Mouse (Mus musculus): Measurements from ENCODE around the gene Ubn1. TPM values are rescaled to one million over a fixed set of nuclear protein-coding genes. Genes with fewer than 3 reads are reported as not detected.

Ubn1 gene
- polyA plus RNA-seq, 1 experiment from 2014 or later = 18.5 TPM

DNA sequence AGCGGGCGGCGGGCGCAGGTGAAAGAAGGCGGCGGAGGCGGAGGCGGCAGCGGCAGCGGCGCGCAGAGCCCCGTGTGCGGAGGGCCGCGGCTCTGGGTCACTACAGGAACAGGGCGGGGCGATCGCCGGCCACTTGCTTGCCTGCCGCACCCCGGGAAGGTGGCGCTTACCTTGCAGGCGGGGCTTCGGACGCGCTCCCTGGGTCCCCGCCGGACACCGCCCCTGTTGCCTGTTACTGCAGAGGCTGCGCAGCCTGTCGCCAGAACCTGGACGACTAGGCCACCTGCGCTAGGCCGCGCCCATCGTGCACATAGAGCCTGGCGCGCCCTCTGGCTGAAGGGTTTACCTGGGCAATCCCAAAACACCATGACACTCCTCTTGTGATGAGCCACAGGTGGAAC is 82.5 kb downstream of the Ubn1 start, which contains the start of gene Ppl:
Ppl (minus strand) TSS at position 21 of the 401 bp plus-strand sequence.
- Histone ChIP-seq H3K36me3 (replicated peaks) (no peaks in the 10 kb centered on the region), H3K27ac (replicated peaks) (no peak within 1 kb of the TSS), H3K27me3 (replicated peaks; ENCODE audit: low read depth, poor library complexity, severe bottlenecking) (peaks cover 75% of the 10 kb centered on the region), H3K4me1 (peaks cover 27% of the 10 kb centered on the region), H3K4me3 (peak within 1 kb of the TSS; percentile 55), H3K9me3 (no peaks in the 10 kb centered on the region)
- peak; percentile 61 for DNase-seq (ENCODE audit: low spot score)
- WGBS = 1% methylated on average over 39 of the region's 39 CpGs

- Histone ChIP-seq H3K4me1 (peaks cover 24% of the 10 kb centered on the region), H3K9me3 (no peaks in the 10 kb centered on the region), H3K27ac (replicated peaks) (no peak overlapping the region), H3K4me3 (no peak overlapping the region), H3K27me3 (replicated peaks; ENCODE audit: low read depth, poor library complexity, severe bottlenecking) (peaks cover 59% of the 10 kb centered on the region), H3K36me3 (replicated peaks) (no peaks in the 10 kb centered on the region)
- no peak for DNase-seq (ENCODE audit: low spot score)
- 79% methylated on average over 14 of the region's 14 CpGs for WGBS
Measured at GRCm38 (mm10) chr16:5134623-5135330, 84.9 kb downstream of the Ubn1 start.

DNA sequence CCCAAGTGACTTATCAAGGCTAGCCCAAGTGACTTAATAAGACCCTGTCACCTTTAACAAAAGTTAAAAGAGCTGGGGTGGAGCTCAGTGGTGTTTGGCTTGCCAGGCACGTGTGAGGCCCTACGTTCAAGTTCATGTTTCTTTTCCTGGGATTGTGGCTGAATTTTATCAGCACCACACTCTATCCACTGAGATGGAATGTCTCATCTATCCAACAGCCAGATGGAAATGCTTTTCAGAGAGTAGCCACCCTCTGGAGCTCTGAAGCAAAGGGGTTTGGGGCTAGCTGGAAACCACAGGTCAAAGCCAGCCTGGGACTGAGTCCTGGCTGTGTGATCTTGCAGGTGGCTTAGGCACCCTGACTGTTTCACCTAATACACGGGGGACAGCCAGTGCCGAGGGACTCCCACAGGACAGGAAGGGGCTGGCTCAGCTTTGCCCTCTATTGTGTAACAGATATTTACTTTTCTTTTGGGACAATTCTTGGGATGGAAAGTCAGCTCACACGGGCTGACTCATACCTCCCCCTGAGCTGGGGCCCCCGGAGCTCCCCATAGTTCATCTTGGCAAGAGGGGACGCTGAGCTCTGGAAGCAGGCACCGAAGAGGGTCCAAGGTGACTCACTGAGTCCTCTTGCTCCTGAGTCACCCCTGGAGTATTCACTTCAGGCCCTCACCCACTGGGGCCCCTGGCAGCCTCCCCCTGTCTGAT is 85.8 kb downstream of the Ubn1 start:
- H3K4me1 ChIP-seq = peaks cover 24% of the 10 kb centered on the region
- H3K27ac ChIP-seq (replicated peaks) = peak overlapping the region; percentile 19; the same call in 1 of the 2 replicates
- 81% methylated on average over 8 of the region's 8 CpGs for WGBS
- H3K4me3 ChIP-seq = no peak overlapping the region
- H3K9me3 ChIP-seq = no peaks in the 10 kb centered on the region
- H3K36me3 ChIP-seq (replicated peaks) = no peaks in the 10 kb centered on the region
- DNase-seq (ENCODE audit: low spot score) = no peak
- H3K27me3 ChIP-seq (replicated peaks; ENCODE audit: low read depth, poor library complexity, severe bottlenecking) = peaks cover 50% of the 10 kb centered on the region

Other genes starting within 250 kb of the Ubn1 start
- 0.25 and 0.66 TPM in 2 replicates for gene 4930562C15Rik, start 214.6 kb upstream of the Ubn1 start, polyA plus RNA-seq (2016; fragmentation: Nextera tagmentation; extraction: Ambion mirVana)
- gene Ubald1, start 169.7 kb upstream of the Ubn1 start, polyA plus RNA-seq (2016; fragmentation: Nextera tagmentation; extraction: Ambion mirVana) = 44.0 and 46.2 TPM in 2 replicates
- 64.9 and 72.0 TPM in 2 replicates for gene Mgrn1, start 163.8 kb upstream of the Ubn1 start, polyA plus RNA-seq (2016; fragmentation: Nextera tagmentation; extraction: Ambion mirVana)
- 139 and 151 TPM in 2 replicates for gene Nudt16l1, start 111.3 kb upstream of the Ubn1 start, polyA plus RNA-seq (2016; fragmentation: Nextera tagmentation; extraction: Ambion mirVana)
- 45.3 and 45.8 TPM in 2 replicates for gene Anks3, start 85.9 kb upstream of the Ubn1 start, polyA plus RNA-seq (2016; fragmentation: Nextera tagmentation; extraction: Ambion mirVana)
- not detected in 2 replicates for gene Sept12, start 52.2 kb upstream of the Ubn1 start, polyA plus RNA-seq (2016; fragmentation: Nextera tagmentation; extraction: Ambion mirVana)
- 3.4 and 3.6 TPM in 2 replicates for gene Smim22, start 42.8 kb upstream of the Ubn1 start, polyA plus RNA-seq (2016; fragmentation: Nextera tagmentation; extraction: Ambion mirVana)
- 63.6 and 66.2 TPM in 2 replicates for gene Rogdi, start 36.5 kb upstream of the Ubn1 start, polyA plus RNA-seq (2016; fragmentation: Nextera tagmentation; extraction: Ambion mirVana)
- gene Glyr1, start 194 bp upstream of the Ubn1 start, polyA plus RNA-seq (2016; fragmentation: Nextera tagmentation; extraction: Ambion mirVana) = 211 and 221 TPM in 2 replicates
- 1.8 and 2.4 TPM in 2 replicates for gene Ppl, start 82.4 kb downstream of the Ubn1 start, polyA plus RNA-seq (2016; fragmentation: Nextera tagmentation; extraction: Ambion mirVana)
- gene Sec14l5, start 97.1 kb downstream of the Ubn1 start, polyA plus RNA-seq (2016; fragmentation: Nextera tagmentation; extraction: Ambion mirVana) = 0.10 and 0.16 TPM in 2 replicates
- gene Nagpa, start 154.0 kb downstream of the Ubn1 start, polyA plus RNA-seq (2016; fragmentation: Nextera tagmentation; extraction: Ambion mirVana) = 15.9 and 16.2 TPM in 2 replicates
- 0.93 and 1.3 TPM in 2 replicates for gene AU021092, start 172.2 kb downstream of the Ubn1 start, polyA plus RNA-seq (2016; fragmentation: Nextera tagmentation; extraction: Ambion mirVana)
- gene Alg1, start 183.6 kb downstream of the Ubn1 start, polyA plus RNA-seq (2016; fragmentation: Nextera tagmentation; extraction: Ambion mirVana) = 23.1 and 26.2 TPM in 2 replicates
- gene Eef2kmt, start 205.9 kb downstream of the Ubn1 start, polyA plus RNA-seq (2016; fragmentation: Nextera tagmentation; extraction: Ambion mirVana) = 14.7 and 19.4 TPM in 2 replicates